8 mouse cellular contexts compared by ENCODE assay signal in genomic region chr2:35503723-35504416, GRCm38 (mm10). TPM values are rescaled to one million over a fixed set of nuclear protein-coding genes. Genes with fewer than 3 reads are reported as not detected.
DNase-seq lines count a peak whose midpoint lies in the region; ATAC-seq and TF ChIP-seq lines count a peak whose summit lies in the region.

No protein-coding gene starts in this region.

- 0 out of 2 replicates have a peak overlapping the region, but pooled peaks have one; percentile 6 for H3K4me2 ChIP-seq in intestine, embryonic 14.5 days (ENCODE audit: low read length)
- no peak overlapping the region for H3K4me2 ChIP-seq in intestine, postnatal 0 days (replicated peaks; ENCODE audit: low read depth)
- no peak overlapping the region for H3K4me2 ChIP-seq in intestine, embryonic 15.5 days (replicated peaks)
- no peak overlapping the region for H3K4me2 ChIP-seq in stomach, embryonic 15.5 days

- H3K36me3 ChIP-seq in intestine, embryonic 14.5 days (ENCODE audit: control insufficient read depth, insufficient read depth, low read length): no peaks in the 10 kb centered on the region
- H3K36me3 ChIP-seq in intestine, postnatal 0 days (ENCODE audit: control insufficient read depth, insufficient read depth): no peaks in the 10 kb centered on the region
- H3K36me3 ChIP-seq in intestine, embryonic 15.5 days: no peaks in the 10 kb centered on the region
- no peaks in the 10 kb centered on the region for H3K36me3 ChIP-seq in stomach, embryonic 15.5 days

- no peaks in the 10 kb centered on the region for H3K9me3 ChIP-seq in intestine, embryonic 14.5 days (ENCODE audit: control insufficient read depth, low read length)
- H3K9me3 ChIP-seq in intestine, postnatal 0 days (ENCODE audit: control insufficient read depth): no peaks in the 10 kb centered on the region
- no peaks in the 10 kb centered on the region for H3K9me3 ChIP-seq in intestine, embryonic 15.5 days
- no peaks in the 10 kb centered on the region for H3K9me3 ChIP-seq in stomach, embryonic 15.5 days

- WGBS in intestine, embryonic 14.5 days: 25% methylated on average over 8 of the region's 8 CpGs
- 51% methylated on average over 8 of the region's 8 CpGs for WGBS in intestine, postnatal 0 days
- WGBS in intestine, embryonic 15.5 days: 43% methylated on average over 8 of the region's 8 CpGs
- WGBS in stomach, embryonic 15.5 days: 24% methylated on average over 8 of the region's 8 CpGs

- H3K27me3 ChIP-seq in intestine, embryonic 14.5 days (replicated peaks; ENCODE audit: control insufficient read depth, insufficient read depth, low read length): no peaks in the 10 kb centered on the region
- H3K27me3 ChIP-seq in intestine, postnatal 0 days (replicated peaks; ENCODE audit: control insufficient read depth, insufficient read depth, low read length): no peaks in the 10 kb centered on the region
- H3K27me3 ChIP-seq in intestine, embryonic 15.5 days (replicated peaks): no peaks in the 10 kb centered on the region
- no peaks in the 10 kb centered on the region for H3K27me3 ChIP-seq in stomach, embryonic 15.5 days (replicated peaks)

- peak; percentile 63; the same call in 1 of the 2 replicates for ATAC-seq in intestine, embryonic 14.5 days (replicated peaks; ENCODE audit: low FRiP score, low TSS enrichment, low read depth)
- ATAC-seq in intestine, postnatal 0 days: no peak
- ATAC-seq in intestine, embryonic 15.5 days: peak; percentile 57
- ATAC-seq in stomach, embryonic 15.5 days (ENCODE audit: insufficient read depth, low FRiP score, low read depth): peak; percentile 44

- no peak overlapping the region for H3K4me3 ChIP-seq in intestine, embryonic 14.5 days (ENCODE audit: low read depth, low read length)
- no peak overlapping the region for H3K4me3 ChIP-seq in intestine, postnatal 0 days (ENCODE audit: low read depth, low read length)
- H3K4me3 ChIP-seq in intestine, embryonic 15.5 days (replicated peaks): no peak overlapping the region
- H3K4me3 ChIP-seq in stomach, embryonic 15.5 days (replicated peaks): no peak overlapping the region

- peak overlapping the region; percentile 84 for H3K27ac ChIP-seq in intestine, embryonic 14.5 days (ENCODE audit: low read depth)
- H3K27ac ChIP-seq in intestine, postnatal 0 days (ENCODE audit: low read depth, low read length): no peak overlapping the region
- H3K27ac ChIP-seq in intestine, embryonic 15.5 days: peak overlapping the region; percentile 81
- H3K27ac ChIP-seq in stomach, embryonic 15.5 days: peak overlapping the region; percentile 84

- H3K4me1 ChIP-seq in intestine, embryonic 14.5 days (replicated peaks; ENCODE audit: control insufficient read depth, insufficient read depth, low read length): peaks cover 54% of the 10 kb centered on the region
- H3K4me1 ChIP-seq in intestine, postnatal 0 days (replicated peaks; ENCODE audit: control insufficient read depth, insufficient read depth, low read length): peaks cover 5% of the 10 kb centered on the region; the same call in 1 of the 2 replicates
- H3K4me1 ChIP-seq in intestine, embryonic 15.5 days (replicated peaks): peaks cover 39% of the 10 kb centered on the region
- H3K4me1 ChIP-seq in stomach, embryonic 15.5 days: peaks cover 50% of the 10 kb centered on the region

- DNase-seq in intestine, embryonic 14.5 days (ENCODE audit: low spot score): peak; percentile 61
- peak; percentile 79 for DNase-seq in embryo, embryonic 10 days (ENCODE audit: low spot score)
- no peak for DNase-seq in cerebellum, adult 18-20 months
- no peak for DNase-seq in ovary, adult 18-20 months (ENCODE audit: low spot score)
- no peak for DNase-seq in layer of hippocampus, adult 8-10 months (ENCODE audit: low spot score in 2 of 2)

- H3K9ac ChIP-seq in intestine, embryonic 14.5 days (ENCODE audit: low read length): no peak overlapping the region
- H3K9ac ChIP-seq in intestine, postnatal 0 days (ENCODE audit: low read depth, low read length): no peak overlapping the region
- H3K9ac ChIP-seq in intestine, embryonic 15.5 days: no peak overlapping the region
- H3K9ac ChIP-seq in stomach, embryonic 15.5 days: no peak overlapping the region

- TF ChIP-seq CTCF in intestine, postnatal 0 days (IDR thresholded peaks at IDR 0.05; ENCODE audit: low read depth): no peak

RNA-seq across cellular contexts. Expression of gene Ggta1, which starts 40.8 kb away (rescaled TPM):
- 20.1 and 20.8 TPM in 2 replicates for polyA plus RNA-seq in intestine, embryonic 14.5 days (2014; fragmentation: Nextera tagmentation; extraction: Ambion mirVana)
- 6.4 and 7.0 TPM in 2 replicates for polyA plus RNA-seq in intestine, postnatal 0 days (2015; fragmentation: Nextera tagmentation; extraction: Ambion mirVana)
- 18.0 and 18.5 TPM in 2 replicates for polyA plus RNA-seq in intestine, embryonic 15.5 days (2015; fragmentation: Nextera tagmentation; extraction: Ambion mirVana)
- polyA plus RNA-seq in stomach, embryonic 15.5 days (2015; fragmentation: Nextera tagmentation; extraction: Ambion mirVana): 26.7 and 28.6 TPM in 2 replicates
- total RNA-seq in layer of hippocampus, adult 8-10 months (2022): 10 to 100 TPM in 2 of 4 experiments, 1 to 10 TPM in 2; 2.6 to 16.0 (median 6.7) TPM

RNA-seq across cellular contexts. Expression of gene Dab2ip, which starts 54.2 kb away (rescaled TPM):
- polyA plus RNA-seq in intestine, embryonic 14.5 days (2014; fragmentation: Nextera tagmentation; extraction: Ambion mirVana): 43.3 and 47.8 TPM in 2 replicates
- 41.3 and 48.5 TPM in 2 replicates for polyA plus RNA-seq in intestine, postnatal 0 days (2015; fragmentation: Nextera tagmentation; extraction: Ambion mirVana)
- polyA plus RNA-seq in intestine, embryonic 15.5 days (2015; fragmentation: Nextera tagmentation; extraction: Ambion mirVana): 52.7 and 54.9 TPM in 2 replicates
- 60.0 and 62.5 TPM in 2 replicates for polyA plus RNA-seq in stomach, embryonic 15.5 days (2015; fragmentation: Nextera tagmentation; extraction: Ambion mirVana)
- 10 to 100 TPM; 87.5 to 90.5 (median 89.7) TPM for total RNA-seq in layer of hippocampus, adult 8-10 months (2022)

Comparison
In these comparisons a context has a peak if more than half of its experiments do, and no peak if none do; other contexts are left out.
1. DNase-seq: peak in intestine, embryonic 14.5 days (single experiment) and embryo, embryonic 10 days (single experiment); none in cerebellum, adult 18-20 months (0 of 2), ovary, adult 18-20 months (single experiment) and layer of hippocampus, adult 8-10 months (0 of 2).